Mouse (Mus musculus) intestine, postnatal 0 days (tissue): Measurements from ENCODE around the gene Oasl2. TPM values are rescaled to one million over a fixed set of nuclear protein-coding genes. Genes with fewer than 3 reads are reported as not detected.
A peak's percentile ranks its signal among the peaks of the same experiment; 100 is the strongest.
"Not testable (repeated sequence)": the region's sequence is repeated elsewhere in the genome, so short reads cannot be mapped to it uniquely, and the experiment has no call there.

Experiments used
- ATAC-seq: fragments of 200-750 bp; cut with Nextera tagmentation; 2 replicates; pipeline ENCODE4 v1.8.0; 2017; ENCODE audit warnings: mild to moderate bottlenecking, moderate TSS enrichment, moderate library complexity
- H3K27ac ChIP-seq: fragments of 300-500 bp; sonication (generic); 2 replicates; pipeline ENCODE4 v1.5.1; 2014; ENCODE audit warnings: mild to moderate bottlenecking, low read depth, low read length, moderate library complexity
- H3K27me3 ChIP-seq: fragments of 300-500 bp; sonication (generic); replicated peaks from 2 replicates; pipeline ENCODE4 v1.6.1; 2014; ENCODE audit warnings: low read length, mixed read lengths; ENCODE audit not compliant: control insufficient read depth, insufficient read depth
- H3K36me3 ChIP-seq: fragments of 300-500 bp; sonication (generic); 2 replicates; pipeline ENCODE4 v1.6.1; 2014; ENCODE audit warnings: mild to moderate bottlenecking, moderate library complexity; ENCODE audit not compliant: control insufficient read depth, insufficient read depth
- H3K4me1 ChIP-seq: fragments of 300-500 bp; sonication (generic); replicated peaks from 2 replicates; pipeline ENCODE4 v1.6.1; 2014; ENCODE audit warnings: antibody characterized with exemption, low read length, mixed read lengths; ENCODE audit not compliant: control insufficient read depth, insufficient read depth
- H3K4me2 ChIP-seq: fragments of 300-500 bp; sonication (generic); replicated peaks from 2 replicates; pipeline ENCODE4 v1.6.1; 2014; ENCODE audit warnings: low read depth, mild to moderate bottlenecking, moderate library complexity
- H3K4me3 ChIP-seq: fragments of 300-500 bp; sonication (generic); 2 replicates; pipeline ENCODE4 v1.5.1; 2014; ENCODE audit warnings: low read depth, low read length
- H3K9ac ChIP-seq: fragments of 300-500 bp; sonication (generic); 2 replicates; pipeline ENCODE4 v1.6.1; 2014; ENCODE audit warnings: mild to moderate bottlenecking, low read depth, low read length
- H3K9me3 ChIP-seq: fragments of 300-500 bp; sonication (generic); 2 replicates; pipeline ENCODE4 v1.6.1; 2016; ENCODE audit warnings: mixed run types; ENCODE audit not compliant: control insufficient read depth
- CTCF ChIP-seq: sonication (generic); IDR thresholded peaks from 2 replicates; pipeline ENCODE4 v1.5.1; 2016; ENCODE audit warnings: low read depth, mild to moderate bottlenecking, control low read depth, antibody characterized with exemption, moderate library complexity
- WGBS: fragments of 180-500 bp; shearing (Covaris S2); extraction: QIAGEN DNeasy Blood & Tissue Kit; methylation state at CpG from one replicate; pipeline ENCODE4 v1.1.7; 2014; 5-methylcytosine and 5-hydroxymethylcytosine counted together
- polyA plus RNA-seq: library from polyadenylated mRNA; unstranded; fragments of >200 nt; fragmentation: Nextera tagmentation; extraction: Ambion mirVana; gene quantifications from 2 replicates; pipeline ENCODE4 v1.2.1, GENCODE M21; 2015

The Oasl2 gene
- 78.7 and 88.6 TPM in 2 replicates for polyA plus RNA-seq

GRCm38 (mm10) chr5:114896688-114897373, at the start of gene Oasl2:
Gene Oasl2 (plus strand): TSS chr5:114896936.
- H3K27ac ChIP-seq, result peak within 1 kb of the TSS; percentile 72
- peaks cover 6% of the 10 kb centered on the region; the same call in 1 of the 2 replicates for H3K36me3 ChIP-seq
- TF ChIP-seq CTCF, result no peak
- H3K9me3 ChIP-seq, result no peaks in the 10 kb centered on the region
- 44% methylated on average over 13 of the region's 13 CpGs for WGBS
- H3K9ac ChIP-seq, result peak within 1 kb of the TSS; percentile 43
- H3K4me3 ChIP-seq, result peak within 1 kb of the TSS; percentile 46
- peak; percentile 44 for ATAC-seq
- H3K27me3 ChIP-seq, result no peaks in the 10 kb centered on the region
- H3K4me1 ChIP-seq, result no peaks in the 10 kb centered on the region
- H3K4me2 ChIP-seq, result peak within 1 kb of the TSS; percentile 63

- 0 out of 2 replicates have a peak, but pooled peaks cover 4% of the 10 kb centered on the region for H3K4me1 ChIP-seq
- TF ChIP-seq CTCF, result no peak
- no peak overlapping the region for H3K9ac ChIP-seq
- H3K9me3 ChIP-seq, result no peaks in the 10 kb centered on the region
- H3K27ac ChIP-seq, result no peak overlapping the region
- H3K4me2 ChIP-seq, result no peak overlapping the region
- no peak overlapping the region for H3K4me3 ChIP-seq
- ATAC-seq, result peak; percentile 65
- no peaks in the 10 kb centered on the region for H3K36me3 ChIP-seq
- H3K27me3 ChIP-seq, result no peaks in the 10 kb centered on the region
- 86% methylated on average over 20 of the region's 20 CpGs for WGBS
These were observed 45.0 kb upstream of the Oasl2 start for GRCm38 (mm10) chr5:114851565-114852236.

GRCm38 (mm10) chr5:114853364-114853763, 43.4 kb upstream of the Oasl2 start, which contains the start of gene 4930519G04Rik:
Gene 4930519G04Rik (plus strand): TSS chr5:114853664.
- not testable (repeated sequence) for H3K27me3 ChIP-seq, H3K4me3 ChIP-seq, H3K36me3 ChIP-seq, H3K4me2 ChIP-seq, H3K27ac ChIP-seq, H3K4me1 ChIP-seq, ATAC-seq, H3K9me3 ChIP-seq, H3K9ac ChIP-seq
- WGBS, result 84% methylated on average over 3 of the region's 5 CpGs

- Histone ChIP-seq H3K27ac (no peak within 1 kb of the TSS), H3K9me3 (no peaks in the 10 kb centered on the region), H3K9ac (no peak within 1 kb of the TSS), H3K4me3 (no peak within 1 kb of the TSS), H3K4me2 (peak within 1 kb of the TSS; percentile 47; the same call in 1 of the 2 replicates), H3K27me3 (peaks cover 14% of the 10 kb centered on the region), H3K36me3 (no peaks in the 10 kb centered on the region), H3K4me1 (0 out of 2 replicates have a peak, but pooled peaks cover 4% of the 10 kb centered on the region)
- 81% methylated on average over 12 of the region's 12 CpGs for WGBS
- TF ChIP-seq CTCF, result no peak
- ATAC-seq, result no peak
These were observed 38.2 kb upstream of the Oasl2 start, which contains the start of gene Gm9936 for GRCm38 (mm10) chr5:114858582-114858981. Gene Gm9936 (minus strand): TSS chr5:114858682.

DNA sequence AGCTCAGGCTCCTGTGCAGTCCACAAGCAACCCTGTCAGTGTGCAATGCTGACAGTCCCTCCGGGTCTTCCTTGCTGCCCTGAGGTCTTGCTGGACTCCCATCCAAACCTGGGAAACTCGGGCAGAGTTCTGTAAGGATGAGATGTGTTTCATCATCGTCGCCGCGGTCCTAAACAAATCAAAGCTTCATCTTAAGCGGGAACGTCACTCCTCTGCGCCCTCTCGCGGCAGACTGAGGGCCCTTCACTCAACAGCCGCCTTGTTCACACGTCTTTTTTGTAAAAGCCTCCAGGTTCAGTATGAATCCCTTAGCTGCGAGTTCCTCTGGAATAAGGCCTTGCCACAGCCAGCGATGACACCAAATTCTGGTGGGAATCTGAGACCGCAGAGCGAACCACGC, 37.5 kb upstream of the Oasl2 start:
- WGBS, result 7% methylated on average over 18 of the region's 18 CpGs
- H3K27ac ChIP-seq, result no peak overlapping the region
- no peak overlapping the region for H3K9ac ChIP-seq
- H3K4me3 ChIP-seq, result no peak overlapping the region
- peak; percentile 89 for TF ChIP-seq CTCF
- H3K36me3 ChIP-seq, result no peaks in the 10 kb centered on the region
- H3K9me3 ChIP-seq, result no peaks in the 10 kb centered on the region
- H3K27me3 ChIP-seq, result peaks cover 14% of the 10 kb centered on the region
- ATAC-seq, result no peak
- 0 out of 2 replicates have a peak, but pooled peaks cover 3% of the 10 kb centered on the region for H3K4me1 ChIP-seq
- H3K4me2 ChIP-seq, result peak overlapping the region; percentile 47; the same call in 1 of the 2 replicates

DNA sequence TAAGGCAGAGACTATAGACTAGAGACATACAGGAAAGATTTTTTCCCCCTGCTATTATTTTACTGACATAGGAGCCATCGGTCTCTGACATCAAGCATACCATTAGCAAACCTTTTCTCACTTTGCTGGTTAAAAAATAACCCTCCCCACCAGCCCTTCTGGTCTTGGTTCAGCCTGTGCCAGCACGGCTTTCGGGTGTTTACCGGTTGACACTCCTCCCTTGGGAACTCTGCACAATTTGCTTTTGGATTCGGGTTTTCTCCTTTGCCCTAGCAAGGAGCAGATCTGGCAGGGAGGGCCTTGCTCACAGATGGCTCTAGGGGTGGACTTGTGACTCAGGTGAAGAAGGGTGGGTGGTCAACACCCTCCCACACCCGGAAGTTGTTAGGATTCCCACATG, 35.0 kb upstream of the Oasl2 start:
- Histone ChIP-seq H3K4me2 (no peak overlapping the region), H3K9me3 (no peaks in the 10 kb centered on the region), H3K9ac (no peak overlapping the region), H3K27me3 (peaks cover 14% of the 10 kb centered on the region), H3K4me1 (no peaks in the 10 kb centered on the region), H3K36me3 (no peaks in the 10 kb centered on the region), H3K27ac (no peak overlapping the region), H3K4me3 (no peak overlapping the region)
- no peak for ATAC-seq
- 40% methylated on average over 6 of the region's 6 CpGs for WGBS
- no peak for TF ChIP-seq CTCF
